Mouse (Mus musculus): ENCODE results near the gene Gltpd2. TPM values are rescaled to one million over a fixed set of nuclear protein-coding genes. Genes with fewer than 3 reads are reported as not detected.
"Not testable (repeated sequence)": the region's sequence is repeated elsewhere in the genome, so short reads cannot be mapped to it uniquely, and the experiment has no call there.

The Gltpd2 gene
- polyA plus RNA-seq (2012; ENCODE audit: insufficient read depth, low replicate concordance), result not detected in 2 replicates

DNA sequence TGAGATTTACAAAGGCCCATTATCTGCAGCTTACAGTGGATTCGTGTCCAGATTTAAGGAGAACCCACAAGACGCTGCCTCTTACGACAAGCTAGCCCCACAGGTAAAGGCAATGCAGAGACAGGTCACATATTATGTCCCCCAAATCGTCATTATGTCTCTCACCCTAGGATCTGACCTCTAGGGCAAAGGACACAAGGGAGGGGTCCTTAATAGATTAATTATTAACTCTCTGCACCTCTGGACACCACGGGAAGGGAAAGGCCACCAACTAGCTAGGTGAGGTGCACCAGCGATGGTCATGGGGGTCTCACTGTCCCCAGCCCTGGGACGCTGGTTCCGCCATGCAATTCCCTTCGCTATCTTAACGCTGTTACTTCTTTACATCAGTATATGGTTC is at the start of gene Gltpd2:
Gene Gltpd2 (plus strand): TSS at position 274 of the 400 bp plus-strand sequence.
- H3K27me3 ChIP-seq (replicated peaks), result peaks cover 24% of the 10 kb centered on the region
- H3K4me1 ChIP-seq, result peaks cover 26% of the 10 kb centered on the region
- H3K9me3 ChIP-seq, result no peaks in the 10 kb centered on the region
- no peaks in the 10 kb centered on the region for H3K36me3 ChIP-seq (replicated peaks; ENCODE audit: low read length)
- no peak within 1 kb of the TSS for H3K4me3 ChIP-seq (replicated peaks)
- no peak for TF ChIP-seq GATA1 (IDR thresholded peaks at IDR 0.05; ENCODE audit: borderline replicate concordance, low read length)
- TF ChIP-seq FLI1 (IDR thresholded peaks at IDR 0.05; ENCODE audit: low read length), result no peak

DNA sequence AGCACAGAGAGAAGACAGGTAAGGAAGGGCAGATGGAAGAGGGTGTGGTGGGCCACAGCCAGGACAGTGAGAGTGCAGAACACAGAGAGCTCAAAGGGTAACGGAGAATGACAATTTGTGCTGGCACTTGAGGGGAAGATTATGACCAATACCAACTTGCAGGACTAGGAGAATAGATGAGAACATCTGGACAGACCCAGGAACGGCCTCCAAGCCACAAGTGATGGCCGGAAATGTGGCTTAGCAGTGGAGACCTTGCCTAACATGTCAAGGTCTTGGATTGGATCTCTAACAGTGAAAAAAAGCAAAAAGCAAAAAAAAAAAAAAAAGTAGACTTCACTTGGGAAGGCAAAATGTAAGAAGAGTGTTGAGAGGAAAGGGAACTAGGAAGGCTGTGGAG is 49.2 kb upstream of the Gltpd2 start:
- TF ChIP-seq FLI1 (IDR thresholded peaks at IDR 0.05; ENCODE audit: low read length), result no peak
- TF ChIP-seq GATA1 (IDR thresholded peaks at IDR 0.05; ENCODE audit: borderline replicate concordance, low read length), result no peak
- peaks cover 49% of the 10 kb centered on the region for H3K4me1 ChIP-seq
- no peaks in the 10 kb centered on the region for H3K36me3 ChIP-seq (replicated peaks; ENCODE audit: low read length)
- H3K27me3 ChIP-seq (replicated peaks), result peaks cover 31% of the 10 kb centered on the region
- no peaks in the 10 kb centered on the region; the same call in 1 of the 2 replicates for H3K9me3 ChIP-seq
- H3K4me3 ChIP-seq (replicated peaks), result no peak overlapping the region

DNA sequence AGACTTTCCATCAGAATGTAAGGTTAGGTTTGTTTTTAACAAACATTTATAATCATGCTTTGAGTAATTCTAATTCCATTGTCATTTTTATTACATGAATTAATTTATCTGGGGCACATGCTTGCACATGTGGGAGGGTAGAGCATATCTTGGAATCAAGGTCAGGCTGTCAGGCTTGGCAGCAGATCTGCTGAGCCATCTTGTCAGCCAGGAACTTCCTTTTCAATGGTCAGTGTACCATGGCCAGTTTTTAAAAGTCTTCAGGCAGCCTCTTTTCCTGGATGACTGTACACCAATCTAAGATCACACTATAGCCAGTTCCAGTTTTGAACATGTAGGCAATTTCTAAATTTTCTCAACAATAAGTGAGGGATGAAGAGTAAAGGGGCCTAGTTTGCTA is 46.3 kb upstream of the Gltpd2 start:
- Histone ChIP-seq H3K9me3 (no peaks in the 10 kb centered on the region), H3K27me3 (replicated peaks) (peaks cover 20% of the 10 kb centered on the region), H3K4me3 (replicated peaks) (no peak overlapping the region), H3K4me1 (peaks cover 42% of the 10 kb centered on the region), H3K36me3 (replicated peaks; ENCODE audit: low read length) (no peaks in the 10 kb centered on the region)
- TF ChIP-seq FLI1 (IDR thresholded peaks at IDR 0.05; ENCODE audit: low read length) (no peak), GATA1 (IDR thresholded peaks at IDR 0.05; ENCODE audit: borderline replicate concordance, low read length) (no peak)

DNA sequence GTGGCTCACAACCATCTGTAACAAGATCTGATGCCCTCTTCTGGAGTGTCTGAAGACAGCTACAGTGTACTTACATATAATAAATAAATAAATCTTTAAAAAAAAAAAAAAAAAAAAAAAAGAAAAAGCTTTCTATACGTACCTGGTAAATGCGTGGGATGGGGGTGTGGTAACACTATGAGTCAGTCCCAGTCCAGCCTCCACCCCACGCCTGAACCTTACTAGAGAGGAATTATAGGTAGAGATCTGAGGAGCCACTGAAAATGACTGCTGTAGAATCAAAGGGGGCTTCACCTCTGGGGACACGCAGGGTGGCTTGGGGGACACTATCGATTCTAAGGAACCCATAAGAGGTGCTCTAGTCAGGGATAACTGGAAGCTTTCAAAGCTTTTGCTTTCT is 45.7 kb upstream of the Gltpd2 start:
- peaks cover 23% of the 10 kb centered on the region for H3K27me3 ChIP-seq (replicated peaks)
- peaks cover 36% of the 10 kb centered on the region for H3K4me1 ChIP-seq
- H3K4me3 ChIP-seq (replicated peaks); H3K9me3 ChIP-seq; H3K36me3 ChIP-seq (replicated peaks; ENCODE audit: low read length): not testable (repeated sequence)

DNA sequence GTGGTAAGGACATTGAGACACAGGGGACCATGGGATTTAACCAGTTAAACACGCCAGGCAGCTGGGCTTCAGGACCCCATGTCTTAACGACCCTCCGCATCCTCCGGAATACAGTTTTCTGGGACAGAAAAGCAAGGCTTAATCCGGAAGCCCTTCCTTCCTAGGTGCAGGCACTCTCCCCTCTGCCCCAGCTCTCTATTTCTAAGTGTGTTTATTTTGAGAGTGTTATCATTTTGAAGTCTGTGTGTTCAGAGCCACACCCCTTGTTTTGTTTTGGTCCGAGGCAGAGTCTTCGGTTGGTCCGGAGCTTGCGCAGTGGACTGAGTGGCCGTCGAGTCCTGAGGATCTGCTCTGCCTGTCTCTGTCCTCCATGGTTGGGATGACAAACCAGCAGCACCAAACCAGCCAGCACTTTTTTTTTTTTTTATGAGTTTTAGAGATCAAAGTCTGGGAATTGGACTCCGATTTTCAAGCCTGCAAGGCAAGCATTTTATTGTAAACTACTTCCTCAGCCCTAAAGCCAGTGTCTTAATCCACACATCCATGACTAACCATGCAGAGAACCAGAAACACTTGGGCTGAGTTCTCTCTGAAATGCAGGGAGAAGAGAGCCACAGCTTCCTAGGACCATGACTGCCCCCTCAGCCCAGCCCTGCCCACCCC is 44.0 kb upstream of the Gltpd2 start:
- TF ChIP-seq FLI1 (IDR thresholded peaks at IDR 0.05; ENCODE audit: low read length), result no peak
- no peak for TF ChIP-seq GATA1 (IDR thresholded peaks at IDR 0.05; ENCODE audit: borderline replicate concordance, low read length)
- Histone ChIP-seq H3K36me3 (replicated peaks; ENCODE audit: low read length) (no peaks in the 10 kb centered on the region), H3K27me3 (replicated peaks) (peaks cover 27% of the 10 kb centered on the region), H3K4me1 (peaks cover 29% of the 10 kb centered on the region), H3K4me3 (replicated peaks) (no peak overlapping the region), H3K9me3 (no peaks in the 10 kb centered on the region)

DNA sequence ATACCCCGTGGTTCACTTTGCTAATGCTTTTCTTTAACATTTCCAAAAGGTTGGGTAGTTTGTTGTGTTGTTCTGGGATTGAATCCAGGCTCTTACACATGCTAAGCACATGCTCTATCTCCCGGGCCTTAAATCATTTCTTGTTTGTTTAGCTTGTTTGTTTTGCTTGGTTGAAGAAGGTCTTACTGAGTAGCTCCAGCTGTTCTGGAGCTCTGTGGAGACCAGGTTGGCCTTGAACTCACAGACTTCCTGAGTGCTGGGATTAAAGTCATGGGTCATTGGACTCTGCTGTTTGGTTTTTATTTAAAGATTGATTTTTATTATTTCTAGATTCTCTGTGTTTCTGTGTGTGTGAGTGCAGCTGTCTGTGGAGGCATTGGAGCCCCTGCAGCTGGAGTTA is 33.5 kb upstream of the Gltpd2 start:
- TF ChIP-seq FLI1 (IDR thresholded peaks at IDR 0.05; ENCODE audit: low read length) (no peak), GATA1 (IDR thresholded peaks at IDR 0.05; ENCODE audit: borderline replicate concordance, low read length) (no peak)
- H3K4me1 ChIP-seq, result peaks cover 43% of the 10 kb centered on the region
- H3K9me3 ChIP-seq, result no peaks in the 10 kb centered on the region
- H3K4me3 ChIP-seq (replicated peaks), result no peak overlapping the region
- no peaks in the 10 kb centered on the region for H3K36me3 ChIP-seq (replicated peaks; ENCODE audit: low read length)
- peaks cover 7% of the 10 kb centered on the region for H3K27me3 ChIP-seq (replicated peaks)

DNA sequence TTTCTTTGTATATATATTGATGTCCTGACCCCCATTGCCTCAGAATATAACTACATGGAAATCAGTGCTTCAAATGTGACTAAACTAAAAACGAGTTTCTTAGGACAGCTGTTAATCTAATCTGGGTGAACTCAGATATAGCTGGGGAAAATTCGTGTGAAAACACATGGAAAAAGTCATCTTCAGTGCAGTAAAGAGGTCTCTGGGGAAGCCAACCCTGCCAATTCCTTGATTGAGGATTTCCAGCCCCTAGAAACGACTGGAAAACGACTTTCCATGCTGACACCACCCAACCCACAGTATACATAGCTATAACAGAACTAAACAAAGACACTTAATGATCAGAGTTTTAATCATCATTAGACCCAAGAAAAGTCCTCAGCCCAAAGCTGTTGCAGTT is 31.2 kb upstream of the Gltpd2 start:
- peaks cover 11% of the 10 kb centered on the region for H3K27me3 ChIP-seq (replicated peaks)
- TF ChIP-seq FLI1 (IDR thresholded peaks at IDR 0.05; ENCODE audit: low read length) (no peak), GATA1 (IDR thresholded peaks at IDR 0.05; ENCODE audit: borderline replicate concordance, low read length) (no peak)
- H3K9me3 ChIP-seq, result peaks cover 6% of the 10 kb centered on the region

DNA sequence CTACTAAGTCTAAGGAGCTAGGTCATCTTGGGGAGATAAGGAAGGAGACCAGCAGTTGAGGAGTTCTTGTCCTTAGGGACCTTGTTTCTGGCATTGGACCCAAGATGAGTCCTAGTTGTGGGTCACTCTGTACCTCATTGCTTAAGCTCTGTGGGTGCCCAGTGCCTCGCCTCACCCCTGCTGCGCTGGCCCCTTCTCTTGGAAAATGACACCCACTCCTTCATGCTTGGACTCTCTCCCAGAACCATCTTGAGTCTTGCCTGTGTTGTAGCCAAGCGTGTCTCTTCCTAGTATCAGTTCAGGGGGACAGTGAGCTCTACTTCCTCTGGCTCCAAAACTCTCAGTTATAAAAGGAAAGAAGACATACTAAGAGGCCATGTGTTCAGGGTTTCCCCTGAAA is 29.9 kb upstream of the Gltpd2 start:
- Histone ChIP-seq H3K36me3 (replicated peaks; ENCODE audit: low read length) (no peaks in the 10 kb centered on the region), H3K9me3 (peaks cover 6% of the 10 kb centered on the region), H3K4me3 (replicated peaks) (no peak overlapping the region), H3K4me1 (peaks cover 19% of the 10 kb centered on the region), H3K27me3 (replicated peaks) (peaks cover 11% of the 10 kb centered on the region)
- TF ChIP-seq FLI1 (IDR thresholded peaks at IDR 0.05; ENCODE audit: low read length), result no peak
- no peak for TF ChIP-seq GATA1 (IDR thresholded peaks at IDR 0.05; ENCODE audit: borderline replicate concordance, low read length)

More for the DNA sequence above, 31.2 kb upstream of the Gltpd2 start:
- Histone ChIP-seq H3K36me3 (replicated peaks; ENCODE audit: low read length) (no peaks in the 10 kb centered on the region), H3K4me1 (peaks cover 27% of the 10 kb centered on the region), H3K4me3 (replicated peaks) (no peak overlapping the region)

DNA sequence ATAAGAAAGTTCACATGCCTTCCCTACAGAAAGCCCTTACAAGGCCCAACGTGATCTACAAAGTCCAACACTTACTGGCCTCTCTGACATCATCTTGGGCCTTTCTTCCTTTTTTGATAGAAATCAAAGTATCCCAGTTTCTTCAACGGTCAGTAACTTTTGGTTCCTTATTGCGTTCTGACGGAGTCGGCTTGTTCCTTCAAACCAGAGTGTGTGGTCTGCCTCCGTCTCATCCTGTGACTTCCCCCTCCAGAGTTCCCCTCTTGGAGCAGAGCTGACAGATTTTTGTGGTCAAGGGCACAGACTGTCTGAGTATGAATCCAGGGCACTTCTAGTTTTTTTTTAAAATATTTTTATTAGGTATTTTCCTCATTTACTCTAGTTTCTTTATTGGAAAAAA is 29.3 kb upstream of the Gltpd2 start:
- Histone ChIP-seq H3K27me3 (replicated peaks) (peaks cover 11% of the 10 kb centered on the region), H3K36me3 (replicated peaks; ENCODE audit: low read length) (no peaks in the 10 kb centered on the region), H3K4me1 (peaks cover 19% of the 10 kb centered on the region), H3K4me3 (replicated peaks) (no peak overlapping the region), H3K9me3 (peaks cover 6% of the 10 kb centered on the region)
- no peak for TF ChIP-seq FLI1 (IDR thresholded peaks at IDR 0.05; ENCODE audit: low read length)
- TF ChIP-seq GATA1 (IDR thresholded peaks at IDR 0.05; ENCODE audit: borderline replicate concordance, low read length), result no peak

DNA sequence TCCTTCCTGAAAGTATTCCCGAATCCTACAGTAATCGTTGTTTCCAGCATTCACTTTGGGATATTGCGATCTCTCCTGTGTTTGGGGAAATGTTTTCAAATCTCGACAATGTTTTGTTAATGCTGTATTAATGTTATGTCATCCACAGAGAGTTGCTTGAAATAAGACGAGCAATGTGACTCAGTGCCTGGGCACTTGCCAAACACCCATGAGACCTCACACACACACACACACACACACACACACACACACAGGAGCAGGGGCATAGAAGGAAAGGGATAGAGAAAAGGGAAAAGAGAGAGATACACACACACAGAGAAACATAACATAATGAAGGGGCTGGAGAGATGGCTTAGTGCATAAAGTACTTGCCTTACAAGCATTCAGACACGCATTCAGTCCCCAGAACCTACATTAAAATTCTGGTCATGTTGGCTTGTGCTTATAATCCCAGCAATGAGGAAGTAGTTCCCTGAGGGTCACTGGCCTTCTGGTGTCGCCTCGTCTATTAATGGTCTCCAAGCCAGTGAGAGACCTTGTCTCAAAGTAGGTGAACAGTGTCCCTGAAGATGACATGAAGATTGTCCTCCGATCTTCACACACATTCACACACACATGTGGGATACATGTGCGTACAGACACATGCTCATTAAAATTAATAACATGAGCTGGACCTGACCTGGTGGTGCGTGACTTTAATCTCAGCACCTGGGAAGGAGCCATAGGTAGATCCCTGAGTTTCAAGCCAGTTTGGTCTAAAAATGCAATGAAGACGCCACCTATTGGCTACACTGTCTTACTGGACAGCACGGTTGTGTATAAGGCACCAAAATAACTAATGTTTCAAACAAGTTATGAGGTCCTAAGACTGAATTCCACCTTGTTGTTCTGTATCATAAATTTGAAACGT is 19.2 kb upstream of the Gltpd2 start:
- Histone ChIP-seq H3K4me1 (peaks cover 10% of the 10 kb centered on the region; the same call in 1 of the 2 replicates), H3K27me3 (replicated peaks) (peaks cover 15% of the 10 kb centered on the region), H3K4me3 (replicated peaks) (no peak overlapping the region), H3K9me3 (no peaks in the 10 kb centered on the region), H3K36me3 (replicated peaks; ENCODE audit: low read length) (no peaks in the 10 kb centered on the region)
- TF ChIP-seq FLI1 (IDR thresholded peaks at IDR 0.05; ENCODE audit: low read length) (no peak), GATA1 (IDR thresholded peaks at IDR 0.05; ENCODE audit: borderline replicate concordance, low read length) (no peak)
